Mouse (Mus musculus) cortical plate, adult 2 months (tissue): Measurements from ENCODE around the gene Mta1.

Source experiments
- CTCF ChIP-seq: fragments of 200-500 bp; IDR thresholded peaks from 2 replicates; pipeline ENCODE4 v1.5.1; 2011; ENCODE audit warnings: mild to moderate bottlenecking, control low read depth, low read length; ENCODE audit not compliant: insufficient read depth; ENCODE audit errors: extremely low read depth
- POLR2A ChIP-seq: fragments of 200-500 bp; IDR thresholded peaks from 2 replicates; pipeline ENCODE4 v1.6.1; 2011; ENCODE audit warnings: mild to moderate bottlenecking, low read length, control low read depth; ENCODE audit not compliant: insufficient read depth; ENCODE audit errors: extremely low read depth

GRCm38 (mm10) chr12:113109801-113110200 is 11.7 kb downstream of the Mta1 start:
- TF ChIP-seq CTCF, result no peak
- no peak for TF ChIP-seq POLR2A
